Mouse (Mus musculus): Measurements from ENCODE around the gene Spink4. TPM values are rescaled to one million over a fixed set of nuclear protein-coding genes. Genes with fewer than 3 reads are reported as not detected.
A peak's percentile ranks its signal among the peaks of the same experiment; 100 is the strongest.

The Spink4 gene
- polyA plus RNA-seq, 1 experiment: 7,223 TPM

DNA sequence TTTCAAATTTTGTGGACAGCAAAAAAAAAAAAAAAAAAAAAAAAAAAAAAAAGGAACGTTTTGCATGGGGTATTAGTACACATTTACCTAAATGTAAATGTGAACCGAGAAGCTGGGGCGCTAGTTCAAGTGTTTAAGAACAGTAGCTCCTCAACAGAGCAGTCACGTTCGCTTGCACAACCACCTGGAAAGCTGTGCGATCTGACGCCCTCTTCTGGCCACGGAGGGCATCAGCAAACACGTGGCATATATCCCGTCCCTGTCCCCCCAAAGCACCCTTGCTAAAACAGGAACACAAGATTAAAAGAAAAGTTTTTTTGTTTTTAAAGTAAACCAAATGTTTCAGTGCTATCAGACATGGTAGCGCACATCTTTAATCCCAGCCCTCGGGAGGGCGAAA, 51.9 kb downstream of the Spink4 start:
- Histone ChIP-seq H3K4me1 (ENCODE audit: control insufficient read depth, insufficient read depth, insufficient read length, low read length) (peaks cover 4% of the 10 kb centered on the region), H3K27me3 (ENCODE audit: control insufficient read depth, insufficient read depth, low read length) (no peaks in the 10 kb centered on the region), H3K36me3 (ENCODE audit: control insufficient read depth, insufficient read depth, low read length) (peaks cover 8% of the 10 kb centered on the region), H3K4me3 (ENCODE audit: low read depth, low read length) (peak overlapping the region; percentile 73), H3K27ac (ENCODE audit: insufficient read depth, low read depth, low read length) (no peak overlapping the region)
- 22% methylated on average over 13 of the region's 13 CpGs for WGBS
- TF ChIP-seq CTCF (IDR thresholded peaks at IDR 0.05; ENCODE audit: extremely low read depth, insufficient read length, insufficient replicate concordance, low read depth, low read length): peak; percentile 62; the same call in 1 of the 2 replicates
- no peak for TF ChIP-seq POLR2A (IDR thresholded peaks at IDR 0.05; ENCODE audit: low read depth, low read length)

DNA sequence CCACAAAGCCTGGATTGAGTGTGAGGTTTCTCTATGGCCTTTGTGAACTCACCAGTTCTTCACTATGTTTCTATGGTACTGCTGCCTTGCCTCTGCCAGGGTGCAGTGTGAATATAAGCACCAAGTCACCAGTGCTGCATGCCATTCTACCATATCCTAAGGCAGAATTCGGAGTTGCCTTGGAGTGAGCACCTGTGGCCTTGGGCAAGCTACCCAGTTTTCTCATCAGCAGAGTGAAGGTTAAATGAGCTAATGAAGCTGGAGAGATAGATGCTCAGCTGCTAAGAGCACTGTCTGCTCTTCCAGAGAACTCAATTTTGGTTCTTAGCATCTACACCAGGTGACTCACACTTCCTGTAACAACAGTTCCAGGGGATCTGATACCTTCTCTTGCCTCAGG, 54.2 kb downstream of the Spink4 start:
- 76% methylated on average over 1 of the region's 1 CpGs for WGBS
- H3K27ac ChIP-seq (ENCODE audit: insufficient read depth, low read depth, low read length): no peak overlapping the region
- TF ChIP-seq CTCF (IDR thresholded peaks at IDR 0.05; ENCODE audit: extremely low read depth, insufficient read length, insufficient replicate concordance, low read depth, low read length) (no peak), POLR2A (IDR thresholded peaks at IDR 0.05; ENCODE audit: low read depth, low read length) (no peak)

DNA sequence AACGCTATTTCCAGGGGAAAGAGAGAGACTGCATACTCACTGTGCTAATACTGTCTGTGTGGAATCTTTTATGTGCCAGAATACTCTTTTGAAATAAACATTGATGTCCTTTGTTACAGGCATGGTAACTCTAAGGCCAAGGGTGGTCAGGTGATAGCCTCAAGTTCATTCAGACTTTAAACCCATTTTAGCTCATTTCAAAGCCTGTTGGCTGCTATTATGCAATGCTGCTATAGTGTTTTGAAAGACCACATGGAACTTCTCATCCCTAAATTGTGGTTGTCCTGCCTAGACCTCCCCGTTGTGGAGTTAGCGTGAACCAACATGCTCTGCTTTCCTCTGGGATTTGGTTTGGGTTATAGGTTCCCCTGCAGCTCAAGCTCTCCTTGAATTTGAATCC, 55.8 kb downstream of the Spink4 start:
- H3K36me3 ChIP-seq (ENCODE audit: control insufficient read depth, insufficient read depth, low read length): peaks cover 29% of the 10 kb centered on the region
- no peak overlapping the region for H3K27ac ChIP-seq (ENCODE audit: insufficient read depth, low read depth, low read length)

More for the DNA sequence above, 54.2 kb downstream of the Spink4 start:
- Histone ChIP-seq H3K4me3 (ENCODE audit: low read depth, low read length) (no peak overlapping the region), H3K27me3 (ENCODE audit: control insufficient read depth, insufficient read depth, low read length) (no peaks in the 10 kb centered on the region), H3K36me3 (ENCODE audit: control insufficient read depth, insufficient read depth, low read length) (peaks cover 23% of the 10 kb centered on the region), H3K4me1 (ENCODE audit: control insufficient read depth, insufficient read depth, insufficient read length, low read length) (peaks cover 4% of the 10 kb centered on the region)

DNA sequence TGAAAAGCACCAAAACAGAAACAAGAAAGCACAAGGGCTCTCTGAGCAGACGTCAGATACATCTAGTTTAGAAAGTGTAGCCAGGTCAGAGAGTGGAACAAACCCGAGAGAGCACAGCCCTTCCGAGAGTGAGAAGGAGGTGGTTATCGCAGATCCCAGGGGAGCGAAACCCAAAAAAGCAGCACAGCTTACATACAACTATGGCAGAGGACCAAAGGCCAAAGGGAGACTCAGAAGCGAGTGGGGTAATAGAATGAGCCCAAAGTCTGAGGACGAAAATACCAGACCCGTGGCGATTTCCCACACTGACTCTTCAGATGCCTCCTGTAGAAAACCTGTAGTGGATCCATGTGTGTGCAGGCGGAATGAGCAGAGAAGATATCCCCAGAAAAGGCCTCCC, 56.8 kb downstream of the Spink4 start:
- WGBS: 88% methylated on average over 10 of the region's 10 CpGs
- no peak for TF ChIP-seq CTCF (IDR thresholded peaks at IDR 0.05; ENCODE audit: extremely low read depth, insufficient read length, insufficient replicate concordance, low read depth, low read length)
- H3K27ac ChIP-seq (ENCODE audit: insufficient read depth, low read depth, low read length): no peak overlapping the region
- no peak overlapping the region for H3K4me3 ChIP-seq (ENCODE audit: low read depth, low read length)
- H3K4me1 ChIP-seq (ENCODE audit: control insufficient read depth, insufficient read depth, insufficient read length, low read length): peaks cover 2% of the 10 kb centered on the region
- no peaks in the 10 kb centered on the region for H3K27me3 ChIP-seq (ENCODE audit: control insufficient read depth, insufficient read depth, low read length)
- peaks cover 36% of the 10 kb centered on the region for H3K36me3 ChIP-seq (ENCODE audit: control insufficient read depth, insufficient read depth, low read length)

More for the DNA sequence above, 55.8 kb downstream of the Spink4 start:
- Histone ChIP-seq H3K27me3 (ENCODE audit: control insufficient read depth, insufficient read depth, low read length) (no peaks in the 10 kb centered on the region), H3K4me1 (ENCODE audit: control insufficient read depth, insufficient read depth, insufficient read length, low read length) (peaks cover 2% of the 10 kb centered on the region), H3K4me3 (ENCODE audit: low read depth, low read length) (no peak overlapping the region)
- WGBS: 90% methylated on average over 3 of the region's 3 CpGs
- TF ChIP-seq CTCF (IDR thresholded peaks at IDR 0.05; ENCODE audit: extremely low read depth, insufficient read length, insufficient replicate concordance, low read depth, low read length): no peak
- no peak for TF ChIP-seq POLR2A (IDR thresholded peaks at IDR 0.05; ENCODE audit: low read depth, low read length)

DNA sequence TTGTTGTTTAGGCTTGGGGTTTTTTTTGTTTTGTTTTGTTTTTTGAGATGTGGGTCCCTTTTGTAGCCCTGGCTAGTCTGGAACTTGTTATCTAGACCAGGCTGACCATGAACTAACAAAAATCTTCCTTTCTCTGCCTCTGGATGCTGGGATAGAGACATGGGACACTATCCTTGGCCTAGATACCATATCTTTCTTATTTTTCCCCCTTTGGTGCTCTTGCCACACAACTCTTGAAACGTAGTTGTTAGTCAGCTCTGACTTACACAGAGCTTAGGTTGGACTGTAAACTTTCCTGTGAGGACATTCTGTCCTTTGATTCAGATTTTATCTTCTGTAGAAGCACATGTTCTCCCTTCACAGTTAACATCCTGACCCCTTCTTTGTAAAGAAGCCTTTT, 59.6 kb downstream of the Spink4 start:
- Histone ChIP-seq H3K4me3 (ENCODE audit: low read depth, low read length) (no peak overlapping the region), H3K27ac (ENCODE audit: insufficient read depth, low read depth, low read length) (no peak overlapping the region), H3K27me3 (ENCODE audit: control insufficient read depth, insufficient read depth, low read length) (no peaks in the 10 kb centered on the region), H3K36me3 (ENCODE audit: control insufficient read depth, insufficient read depth, low read length) (peaks cover 37% of the 10 kb centered on the region), H3K4me1 (ENCODE audit: control insufficient read depth, insufficient read depth, insufficient read length, low read length) (no peaks in the 10 kb centered on the region)
- WGBS: 91% methylated on average over 1 of the region's 1 CpGs
- TF ChIP-seq POLR2A (IDR thresholded peaks at IDR 0.05; ENCODE audit: low read depth, low read length) (no peak), CTCF (IDR thresholded peaks at IDR 0.05; ENCODE audit: extremely low read depth, insufficient read length, insufficient replicate concordance, low read depth, low read length) (no peak)

Other genes with a start within 250 kb of the Spink4 start
- gene Aptx, start 216.9 kb upstream of the Spink4 start, polyA plus RNA-seq (2012; rRNA removed): 1.4 and 2.9 TPM in 2 replicates
- gene Dnaja1, start 197.9 kb upstream of the Spink4 start, polyA plus RNA-seq (2012; rRNA removed): 0.66 and 1.6 TPM in 2 replicates
- 5.6 and 9.6 TPM in 2 replicates for gene Smu1, start 162.1 kb upstream of the Spink4 start, polyA plus RNA-seq (2012; rRNA removed)
- 71.3 and 79.4 TPM in 2 replicates for gene B4galt1, start 66.0 kb upstream of the Spink4 start, polyA plus RNA-seq (2012; rRNA removed)
- 163 and 200 TPM in 2 replicates for gene Bag1, start 28.2 kb downstream of the Spink4 start, polyA plus RNA-seq (2012; rRNA removed)
- gene Chmp5, start 28.4 kb downstream of the Spink4 start, polyA plus RNA-seq (2012; rRNA removed): 2.4 and 5.5 TPM in 2 replicates
- 6.1 and 11.1 TPM in 2 replicates for gene Nfx1, start 50.9 kb downstream of the Spink4 start, polyA plus RNA-seq (2012; rRNA removed)
- 7.3 and 21.5 TPM in 2 replicates for gene Aqp7, start 128.1 kb downstream of the Spink4 start, polyA plus RNA-seq (2012; rRNA removed)
- 100 and 126 TPM in 2 replicates for gene Aqp3, start 178.1 kb downstream of the Spink4 start, polyA plus RNA-seq (2012; rRNA removed)
- 10.4 and 16.6 TPM in 2 replicates for gene Nol6, start 204.4 kb downstream of the Spink4 start, polyA plus RNA-seq (2012; rRNA removed)
- 9.2 and 25.3 TPM in 2 replicates for gene Ube2r2, start 215.7 kb downstream of the Spink4 start, polyA plus RNA-seq (2012; rRNA removed)